Mouse (Mus musculus) embryo, embryonic 10 days (tissue): ENCODE data around the gene Nppa.
A peak's percentile ranks its signal among the peaks of the same experiment; 100 is the strongest.
"Not testable (repeated sequence)": the region's sequence is repeated elsewhere in the genome, so short reads cannot be mapped to it uniquely, and the experiment has no call there.

Experiments used
- DNase-seq: peaks from one replicate; pipeline ENCODE4 v3.0.0-alpha.2; 2015; ENCODE audit warnings: low spot score

Gene Nppa

GRCm38 (mm10) chr4:148011332-148011731, 10.8 kb downstream of the Nppa start:
- no peak for DNase-seq

- no peak for DNase-seq
Observed at GRCm38 (mm10) chr4:148012216-148012615, 11.7 kb downstream of the Nppa start.

- DNase-seq: peak; percentile 50
Observed at GRCm38 (mm10) chr4:148015418-148015817, 14.9 kb downstream of the Nppa start.

- DNase-seq: no peak
Observed at GRCm38 (mm10) chr4:148016981-148017380, 16.5 kb downstream of the Nppa start.

GRCm38 (mm10) chr4:148018410-148018809, 17.9 kb downstream of the Nppa start:
- DNase-seq: no peak

GRCm38 (mm10) chr4:148024003-148024402, 23.5 kb downstream of the Nppa start:
- DNase-seq: no peak

- DNase-seq: no peak
Observed at GRCm38 (mm10) chr4:148029297-148029696, 28.8 kb downstream of the Nppa start.

GRCm38 (mm10) chr4:148030506-148030905, 30.0 kb downstream of the Nppa start:
- no peak for DNase-seq

GRCm38 (mm10) chr4:148033858-148034410, 33.4 kb downstream of the Nppa start:
- no peak for DNase-seq

- no peak for DNase-seq
Observed at GRCm38 (mm10) chr4:148035440-148035839, 34.9 kb downstream of the Nppa start.

GRCm38 (mm10) chr4:148038079-148038599, 37.6 kb downstream of the Nppa start:
- DNase-seq: no peak

- peak; percentile 100 for DNase-seq
Observed at GRCm38 (mm10) chr4:148038600-148039253, 38.2 kb downstream of the Nppa start, which contains the start of the genes Clcn6 and Mthfr. Gene Clcn6 (minus strand): TSS chr4:148038821. Gene Mthfr (plus strand): TSS chr4:148039077.

GRCm38 (mm10) chr4:148039254-148040028, 38.9 kb downstream of the Nppa start:
- peak; percentile 27 for DNase-seq

- DNase-seq: no peak
Observed at GRCm38 (mm10) chr4:148040029-148040830, 39.7 kb downstream of the Nppa start.

GRCm38 (mm10) chr4:148040933-148041610, 40.5 kb downstream of the Nppa start:
- DNase-seq: peak; percentile 88

GRCm38 (mm10) chr4:148041611-148042191, 41.2 kb downstream of the Nppa start:
- DNase-seq: peak; percentile 44

GRCm38 (mm10) chr4:148043327-148043726, 42.8 kb downstream of the Nppa start:
- not testable (repeated sequence) for DNase-seq

GRCm38 (mm10) chr4:148044113-148044512, 43.6 kb downstream of the Nppa start:
- DNase-seq: no peak

GRCm38 (mm10) chr4:148046450-148047031, 46.0 kb downstream of the Nppa start:
- DNase-seq: no peak

GRCm38 (mm10) chr4:148050396-148050914, 49.9 kb downstream of the Nppa start:
- DNase-seq: not testable (repeated sequence)
